Mouse (Mus musculus): ENCODE results near the gene 2510039O18Rik. TPM values are rescaled to one million over a fixed set of nuclear protein-coding genes. Genes with fewer than 3 reads are reported as not detected.

2510039O18Rik gene
- polyA plus RNA-seq, 1 experiment from 2014 or later = 4.5 TPM

Other genes starting within 250 kb of the 2510039O18Rik start
- gene Zfp534, start 238.3 kb upstream of the 2510039O18Rik start, polyA plus RNA-seq (2015; fragmentation: Nextera tagmentation; extraction: Ambion mirVana) = not detected in 2 replicates
- gene Zfp984, start 131.1 kb upstream of the 2510039O18Rik start, polyA plus RNA-seq (2015; fragmentation: Nextera tagmentation; extraction: Ambion mirVana) = 12.8 and 13.6 TPM in 2 replicates
- 3.5 and 4.3 TPM in 2 replicates for gene Zfp933, start 92.5 kb upstream of the 2510039O18Rik start, polyA plus RNA-seq (2015; fragmentation: Nextera tagmentation; extraction: Ambion mirVana)
- gene Miip, start 72.1 kb upstream of the 2510039O18Rik start, polyA plus RNA-seq (2015; fragmentation: Nextera tagmentation; extraction: Ambion mirVana) = 33.5 and 38.1 TPM in 2 replicates
- gene Fv1, start 71.9 kb upstream of the 2510039O18Rik start, polyA plus RNA-seq (2015; fragmentation: Nextera tagmentation; extraction: Ambion mirVana) = 7.4 and 7.6 TPM in 2 replicates
- 50.8 and 59.7 TPM in 2 replicates for gene Mfn2, start 36.2 kb upstream of the 2510039O18Rik start, polyA plus RNA-seq (2015; fragmentation: Nextera tagmentation; extraction: Ambion mirVana)
- 39.0 and 42.7 TPM in 2 replicates for gene Plod1, start 4.1 kb upstream of the 2510039O18Rik start, polyA plus RNA-seq (2015; fragmentation: Nextera tagmentation; extraction: Ambion mirVana)
- not detected in 2 replicates for gene Nppb, start 44.9 kb downstream of the 2510039O18Rik start, polyA plus RNA-seq (2015; fragmentation: Nextera tagmentation; extraction: Ambion mirVana)
- gene Nppa, start 59.8 kb downstream of the 2510039O18Rik start, polyA plus RNA-seq (2015; fragmentation: Nextera tagmentation; extraction: Ambion mirVana) = 0.22 and 0.51 TPM in 2 replicates
- 4.5 TPM in 2 replicates for gene Clcn6, start 97.9 kb downstream of the 2510039O18Rik start, polyA plus RNA-seq (2015; fragmentation: Nextera tagmentation; extraction: Ambion mirVana)
- 14.3 and 19.4 TPM in 2 replicates for gene Mthfr, start 98.2 kb downstream of the 2510039O18Rik start, polyA plus RNA-seq (2015; fragmentation: Nextera tagmentation; extraction: Ambion mirVana)
- gene Agtrap, start 147.1 kb downstream of the 2510039O18Rik start, polyA plus RNA-seq (2015; fragmentation: Nextera tagmentation; extraction: Ambion mirVana) = 19.6 and 22.2 TPM in 2 replicates
- 29.3 and 30.1 TPM in 2 replicates for gene Mad2l2, start 189.5 kb downstream of the 2510039O18Rik start, polyA plus RNA-seq (2015; fragmentation: Nextera tagmentation; extraction: Ambion mirVana)
- gene Draxin, start 189.8 kb downstream of the 2510039O18Rik start, polyA plus RNA-seq (2015; fragmentation: Nextera tagmentation; extraction: Ambion mirVana) = 0.06 and 0.07 TPM in 2 replicates
- gene Fbxo6, start 211.2 kb downstream of the 2510039O18Rik start, polyA plus RNA-seq (2015; fragmentation: Nextera tagmentation; extraction: Ambion mirVana) = 22.7 and 23.8 TPM in 2 replicates
- gene Fbxo44, start 219.6 kb downstream of the 2510039O18Rik start, polyA plus RNA-seq (2015; fragmentation: Nextera tagmentation; extraction: Ambion mirVana) = 6.8 and 7.3 TPM in 2 replicates
- gene Fbxo2, start 219.7 kb downstream of the 2510039O18Rik start, polyA plus RNA-seq (2015; fragmentation: Nextera tagmentation; extraction: Ambion mirVana) = 0.34 and 0.64 TPM in 2 replicates